Mouse (Mus musculus) hindlimb bud, embryonic 11.5 days (tissue): ENCODE measurements around the gene Gm10670.
"Not testable (repeated sequence)": the region's sequence is repeated elsewhere in the genome, so short reads cannot be mapped to it uniquely, and the experiment has no call there.

ENCODE experiments used
- DNase-seq: peaks from one replicate; pipeline ENCODE4 v3.0.0-alpha.2; 2012; ENCODE audit warnings: low read depth, low spot score; ENCODE audit errors: extremely low spot score

The Gm10670 gene

GRCm38 (mm10) chr7:20474825-20475224, at the start of gene Gm10670:
Gm10670 (minus strand) TSS chr7:20474925.
- DNase-seq = not testable (repeated sequence)

- not testable (repeated sequence) for DNase-seq
Measured at GRCm38 (mm10) chr7:20510434-20510833, 35.7 kb upstream of the Gm10670 start, which contains the start of gene Vmn1r103. Vmn1r103 (minus strand) TSS chr7:20510534.

DNA sequence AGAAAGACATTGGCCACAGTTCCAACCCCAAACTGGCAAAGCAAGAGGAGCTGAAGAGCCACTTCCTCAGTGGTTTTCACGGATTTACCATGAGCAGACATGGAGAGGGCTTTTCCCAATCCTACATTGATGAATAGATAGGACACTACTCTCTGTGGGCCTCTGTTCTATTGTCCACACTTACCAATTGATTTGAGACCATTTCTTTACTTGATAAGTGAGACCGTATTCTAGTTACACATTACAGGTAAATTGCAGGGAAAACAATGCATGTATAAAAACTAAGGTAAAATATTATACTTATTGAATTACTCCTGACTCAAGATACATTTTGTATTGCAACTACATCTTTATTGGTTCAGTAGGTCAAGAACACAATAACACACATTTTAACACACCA, 32.2 kb downstream of the Gm10670 start, which contains the start of gene Vmn1r101:
Gene Vmn1r101 (minus strand): TSS at position 101 of the 400 bp plus-strand sequence.
- not testable (repeated sequence) for DNase-seq
